Mouse (Mus musculus): ENCODE results near the gene Fabp3. TPM values are rescaled to one million over a fixed set of nuclear protein-coding genes. Genes with fewer than 3 reads are reported as not detected.

Gene Fabp3
- polyA plus RNA-seq, 2 experiments: 41.6 to 47.3 TPM

DNA sequence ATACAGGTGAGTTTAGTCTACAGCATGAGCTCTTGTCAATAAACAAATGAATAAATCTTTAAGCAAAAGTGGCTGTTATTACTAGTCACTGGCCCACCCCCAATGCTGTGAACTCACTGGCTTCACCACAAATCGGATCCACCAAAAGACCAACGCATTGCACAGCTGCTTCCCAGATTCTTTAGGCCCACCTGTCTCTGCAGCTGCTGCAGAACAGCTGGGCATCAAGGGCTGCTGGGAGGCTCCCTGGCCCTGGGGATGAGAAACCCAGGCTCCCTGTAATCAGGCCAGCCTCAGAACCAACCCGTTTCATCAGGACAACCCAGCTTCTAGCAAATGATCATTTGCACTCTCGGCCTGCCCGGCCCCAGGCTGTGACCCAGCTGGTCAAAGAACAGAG lies 25.5 kb upstream of the Fabp3 start:
- 53% methylated on average over 5 of the region's 5 CpGs for WGBS
- no peaks in the 10 kb centered on the region for H3K27me3 ChIP-seq (ENCODE audit: control insufficient read depth, insufficient read depth, low read length)
- no peak for TF ChIP-seq POLR2A (IDR thresholded peaks at IDR 0.05; ENCODE audit: borderline replicate concordance, extremely low read depth, insufficient read depth, insufficient read length)
- ATAC-seq (ENCODE audit: low FRiP score, low read depth) (peak; percentile 75; the same call in 1 of the 2 replicates), DNase-seq (ENCODE audit: low spot score) (peak; percentile 67)
- H3K4me1 ChIP-seq (ENCODE audit: control insufficient read depth, insufficient read depth, low read length): no peaks in the 10 kb centered on the region
- H3K9ac ChIP-seq (ENCODE audit: low read depth, low read length, severe bottlenecking): no peak overlapping the region
- H3K27ac ChIP-seq (replicated peaks; ENCODE audit: low read depth, low read length): no peak overlapping the region
- no peaks in the 10 kb centered on the region for H3K9me3 ChIP-seq (ENCODE audit: control insufficient read depth, low read length)
- H3K4me2 ChIP-seq (replicated peaks; ENCODE audit: low read depth, low read length, severe bottlenecking): no peak overlapping the region
- no peak overlapping the region for H3K4me3 ChIP-seq (replicated peaks; ENCODE audit: low read length)
- no peaks in the 10 kb centered on the region for H3K36me3 ChIP-seq (ENCODE audit: control insufficient read depth, insufficient read depth, low read length)

GRCm38 (mm10) chr4:130283826-130284225 lies 24.6 kb upstream of the Fabp3 start:
- no peaks in the 10 kb centered on the region for H3K4me1 ChIP-seq (ENCODE audit: control insufficient read depth, insufficient read depth, low read length)
- no peaks in the 10 kb centered on the region for H3K9me3 ChIP-seq (ENCODE audit: control insufficient read depth, low read length)
- H3K27ac ChIP-seq (replicated peaks; ENCODE audit: low read depth, low read length): no peak overlapping the region
- DNase-seq (ENCODE audit: low spot score): no peak
- H3K9ac ChIP-seq (ENCODE audit: low read depth, low read length, severe bottlenecking): no peak overlapping the region
- H3K27me3 ChIP-seq (ENCODE audit: control insufficient read depth, insufficient read depth, low read length): no peaks in the 10 kb centered on the region
- ATAC-seq (ENCODE audit: low FRiP score, low read depth): no peak
- WGBS: 88% methylated on average over 9 of the region's 9 CpGs
- no peak overlapping the region for H3K4me2 ChIP-seq (replicated peaks; ENCODE audit: low read depth, low read length, severe bottlenecking)
- no peak overlapping the region for H3K4me3 ChIP-seq (replicated peaks; ENCODE audit: low read length)
- no peaks in the 10 kb centered on the region for H3K36me3 ChIP-seq (ENCODE audit: control insufficient read depth, insufficient read depth, low read length)
- no peak for TF ChIP-seq POLR2A (IDR thresholded peaks at IDR 0.05; ENCODE audit: borderline replicate concordance, extremely low read depth, insufficient read depth, insufficient read length)

DNA sequence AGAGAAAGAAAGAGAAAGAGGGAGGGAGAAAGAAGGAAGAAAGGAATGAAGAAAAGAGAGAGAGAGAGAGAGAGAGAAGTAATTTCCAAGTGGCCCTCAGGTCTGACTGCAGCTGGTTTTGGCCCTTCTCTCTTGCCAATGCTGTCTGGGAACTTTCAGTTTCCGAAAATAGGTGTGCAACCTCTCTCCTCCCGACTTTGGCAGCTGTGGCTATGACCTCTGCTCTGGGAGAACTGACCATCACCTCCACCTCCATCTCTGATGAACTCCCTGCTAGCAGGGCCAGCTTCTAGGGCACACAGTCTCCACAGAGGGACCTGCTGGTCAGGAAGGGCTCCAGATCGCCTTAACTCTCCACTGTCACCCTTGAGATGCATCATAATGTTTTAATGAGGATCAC lies 21.9 kb upstream of the Fabp3 start:
- H3K4me3 ChIP-seq (replicated peaks; ENCODE audit: low read length): no peak overlapping the region
- WGBS: 38% methylated on average over 3 of the region's 3 CpGs
- no peaks in the 10 kb centered on the region for H3K36me3 ChIP-seq (ENCODE audit: control insufficient read depth, insufficient read depth, low read length)
- H3K27ac ChIP-seq (replicated peaks; ENCODE audit: low read depth, low read length): no peak overlapping the region
- no peak overlapping the region for H3K9ac ChIP-seq (ENCODE audit: low read depth, low read length, severe bottlenecking)
- no peaks in the 10 kb centered on the region for H3K4me1 ChIP-seq (ENCODE audit: control insufficient read depth, insufficient read depth, low read length)
- no peak overlapping the region for H3K4me2 ChIP-seq (replicated peaks; ENCODE audit: low read depth, low read length, severe bottlenecking)
- no peak for DNase-seq (ENCODE audit: low spot score)
- no peaks in the 10 kb centered on the region for H3K27me3 ChIP-seq (ENCODE audit: control insufficient read depth, insufficient read depth, low read length)
- no peaks in the 10 kb centered on the region for H3K9me3 ChIP-seq (ENCODE audit: control insufficient read depth, low read length)
- no peak for TF ChIP-seq POLR2A (IDR thresholded peaks at IDR 0.05; ENCODE audit: borderline replicate concordance, extremely low read depth, insufficient read depth, insufficient read length)
- ATAC-seq (ENCODE audit: low FRiP score, low read depth): no peak

DNA sequence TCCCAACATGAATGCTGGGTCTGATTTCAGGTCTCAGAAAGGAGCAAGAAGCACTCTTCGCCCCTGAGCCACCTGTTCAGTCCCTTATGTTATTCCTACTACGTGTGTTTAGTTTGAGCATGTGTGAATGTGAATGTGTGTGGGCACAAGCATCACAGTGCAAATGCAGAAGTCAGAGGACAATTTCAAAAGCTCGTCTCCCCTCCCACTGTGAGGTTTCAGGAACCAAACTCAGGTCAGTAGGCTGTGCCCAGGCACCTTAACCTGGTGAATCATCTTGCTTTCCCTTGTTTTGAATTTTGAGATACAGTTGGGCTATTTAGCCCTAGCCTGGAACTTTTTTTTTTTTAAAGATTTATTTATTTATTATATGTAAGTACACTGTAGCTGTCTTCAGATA lies 18.6 kb upstream of the Fabp3 start:
- DNase-seq (ENCODE audit: low spot score): no peak
- no peaks in the 10 kb centered on the region for H3K9me3 ChIP-seq (ENCODE audit: control insufficient read depth, low read length)
- no peak overlapping the region for H3K4me3 ChIP-seq (replicated peaks; ENCODE audit: low read length)
- H3K27me3 ChIP-seq (ENCODE audit: control insufficient read depth, insufficient read depth, low read length): no peaks in the 10 kb centered on the region
- no peak overlapping the region for H3K9ac ChIP-seq (ENCODE audit: low read depth, low read length, severe bottlenecking)
- WGBS: 60% methylated on average over 3 of the region's 3 CpGs
- no peak overlapping the region for H3K27ac ChIP-seq (replicated peaks; ENCODE audit: low read depth, low read length)
- no peak for ATAC-seq (ENCODE audit: low FRiP score, low read depth)
- no peak overlapping the region for H3K4me2 ChIP-seq (replicated peaks; ENCODE audit: low read depth, low read length, severe bottlenecking)
- H3K36me3 ChIP-seq (ENCODE audit: control insufficient read depth, insufficient read depth, low read length): no peaks in the 10 kb centered on the region
- no peak for TF ChIP-seq POLR2A (IDR thresholded peaks at IDR 0.05; ENCODE audit: borderline replicate concordance, extremely low read depth, insufficient read depth, insufficient read length)
- H3K4me1 ChIP-seq (ENCODE audit: control insufficient read depth, insufficient read depth, low read length): no peaks in the 10 kb centered on the region

- Histone ChIP-seq H3K9me3 (ENCODE audit: control insufficient read depth, low read length) (no peaks in the 10 kb centered on the region), H3K36me3 (ENCODE audit: control insufficient read depth, insufficient read depth, low read length) (no peaks in the 10 kb centered on the region), H3K9ac (ENCODE audit: low read depth, low read length, severe bottlenecking) (no peak overlapping the region), H3K4me2 (replicated peaks; ENCODE audit: low read depth, low read length, severe bottlenecking) (no peak overlapping the region), H3K27me3 (ENCODE audit: control insufficient read depth, insufficient read depth, low read length) (no peaks in the 10 kb centered on the region), H3K27ac (replicated peaks; ENCODE audit: low read depth, low read length) (no peak overlapping the region), H3K4me3 (replicated peaks; ENCODE audit: low read length) (no peak overlapping the region), H3K4me1 (ENCODE audit: control insufficient read depth, insufficient read depth, low read length) (no peaks in the 10 kb centered on the region)
- DNase-seq (ENCODE audit: low spot score) (peak; percentile 89), ATAC-seq (ENCODE audit: low FRiP score, low read depth) (peak; percentile 44; the same call in 1 of the 2 replicates)
- WGBS: 3% methylated on average over 4 of the region's 4 CpGs
- TF ChIP-seq POLR2A (IDR thresholded peaks at IDR 0.05; ENCODE audit: borderline replicate concordance, extremely low read depth, insufficient read depth, insufficient read length): no peak
Measured at GRCm38 (mm10) chr4:130292271-130292670, 16.1 kb upstream of the Fabp3 start.

GRCm38 (mm10) chr4:130294513-130294912 lies 13.9 kb upstream of the Fabp3 start:
- no peak overlapping the region for H3K27ac ChIP-seq (replicated peaks; ENCODE audit: low read depth, low read length)
- ATAC-seq (ENCODE audit: low FRiP score, low read depth) (no peak), DNase-seq (ENCODE audit: low spot score) (no peak)
- H3K4me2 ChIP-seq (replicated peaks; ENCODE audit: low read depth, low read length, severe bottlenecking): no peak overlapping the region
- no peaks in the 10 kb centered on the region for H3K27me3 ChIP-seq (ENCODE audit: control insufficient read depth, insufficient read depth, low read length)
- H3K9ac ChIP-seq (ENCODE audit: low read depth, low read length, severe bottlenecking): no peak overlapping the region
- no peak for TF ChIP-seq POLR2A (IDR thresholded peaks at IDR 0.05; ENCODE audit: borderline replicate concordance, extremely low read depth, insufficient read depth, insufficient read length)
- H3K36me3 ChIP-seq (ENCODE audit: control insufficient read depth, insufficient read depth, low read length): no peaks in the 10 kb centered on the region
- H3K4me1 ChIP-seq (ENCODE audit: control insufficient read depth, insufficient read depth, low read length): no peaks in the 10 kb centered on the region
- no peak overlapping the region for H3K4me3 ChIP-seq (replicated peaks; ENCODE audit: low read length)
- no peaks in the 10 kb centered on the region for H3K9me3 ChIP-seq (ENCODE audit: control insufficient read depth, low read length)
- WGBS: 85% methylated on average over 8 of the region's 8 CpGs
